Mouse (Mus musculus) limb, embryonic 12.5 days (tissue): ENCODE measurements at regions not wholly inside any gene's neighbourhood (a gene's known extent, or its start where the extent isn't known, plus 50 kb on each side); places are given as distances from the start of the nearest gene placed in this dataset.

ENCODE experiments used
- ATAC-seq: fragments of 200-750 bp; cut with Nextera tagmentation; 2 replicates; pipeline ENCODE4 v1.8.0; 2017; ENCODE audit warnings: low read depth, moderate TSS enrichment; ENCODE audit not compliant: insufficient number of reproducible peaks, insufficient read depth, low FRiP score, low TSS enrichment
- H3K27ac ChIP-seq: fragments of 300-500 bp; sonication (generic); 2 replicates; pipeline ENCODE4 v1.5.1; 2016; ENCODE audit warnings: mild to moderate bottlenecking, moderate library complexity
- H3K27me3 ChIP-seq: fragments of 300-500 bp; sonication (generic); 2 replicates; pipeline ENCODE4 v1.6.1; 2016; ENCODE audit warnings: mild to moderate bottlenecking, moderate library complexity
- H3K36me3 ChIP-seq: fragments of 300-500 bp; sonication (generic); 2 replicates; pipeline ENCODE4 v1.6.1; 2016; ENCODE audit warnings: mild to moderate bottlenecking, moderate library complexity
- H3K4me1 ChIP-seq: fragments of 300-500 bp; sonication (generic); replicated peaks from 2 replicates; pipeline ENCODE4 v1.6.1; 2016
- H3K4me2 ChIP-seq: fragments of 300-500 bp; sonication (generic); 2 replicates; pipeline ENCODE4 v1.6.1; 2016; ENCODE audit warnings: mild to moderate bottlenecking, moderate library complexity
- H3K4me3 ChIP-seq: fragments of 300-500 bp; sonication (generic); replicated peaks from 2 replicates; pipeline ENCODE4 v1.5.1; 2016; ENCODE audit warnings: mild to moderate bottlenecking
- H3K9ac ChIP-seq: fragments of 300-500 bp; sonication (generic); replicated peaks from 2 replicates; pipeline ENCODE4 v1.6.1; 2016; ENCODE audit warnings: mild to moderate bottlenecking, moderate library complexity
- H3K9me3 ChIP-seq: fragments of 300-500 bp; sonication (generic); 2 replicates; pipeline ENCODE4 v1.6.1; 2016; ENCODE audit warnings: mild to moderate bottlenecking, moderate library complexity
- WGBS: fragments of 180-500 bp; shearing (Covaris S2); methylation state at CpG from one replicate; pipeline ENCODE4 v1.1.7; 2016; 5-methylcytosine and 5-hydroxymethylcytosine counted together

DNA sequence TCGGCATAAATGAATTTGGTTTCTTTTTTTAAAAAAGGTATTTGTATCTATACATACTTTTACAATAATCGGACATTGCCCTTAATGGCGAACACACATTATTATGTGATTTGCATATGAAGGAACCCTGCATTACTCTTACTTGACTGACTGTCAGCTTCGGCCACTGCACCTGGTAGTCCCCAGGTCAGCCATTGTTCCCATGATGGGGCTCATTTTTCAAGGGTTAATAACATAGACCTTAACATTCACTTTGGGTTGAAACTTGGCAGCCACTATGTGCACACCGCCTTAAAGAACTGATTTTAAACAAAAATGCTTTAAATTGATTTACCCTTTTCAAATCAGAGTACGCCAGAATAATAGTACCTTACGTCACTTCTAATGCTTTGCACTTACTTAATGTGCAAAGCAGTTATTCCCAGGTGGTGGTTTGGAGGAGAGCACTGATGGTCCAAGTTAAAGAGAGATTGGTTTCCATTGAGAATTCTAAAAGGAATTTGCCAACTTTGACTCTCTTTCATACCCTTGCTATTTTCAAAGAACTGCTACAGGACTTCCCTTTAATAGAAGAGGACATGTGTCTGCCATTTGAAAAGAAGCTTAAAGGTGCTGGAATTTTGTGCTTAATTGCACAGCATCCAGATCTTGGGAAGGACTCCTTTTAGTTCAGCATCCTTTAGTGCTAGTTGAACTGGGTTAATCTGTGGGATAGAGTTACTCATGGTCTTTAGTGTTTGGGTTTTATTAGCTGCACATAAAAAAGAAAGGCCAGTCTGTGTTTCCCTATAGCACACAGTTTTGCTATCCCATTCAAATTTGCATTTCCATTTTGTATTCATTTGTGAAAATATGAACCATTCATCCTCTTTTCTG lies 95.0 kb upstream of the Pkn2 start:
- H3K36me3 ChIP-seq, result no peaks in the 10 kb centered on the region
- WGBS, result 87% methylated on average over 7 of the region's 7 CpGs
- no peaks in the 10 kb centered on the region for H3K27me3 ChIP-seq
- no peaks in the 10 kb centered on the region for H3K9me3 ChIP-seq
- H3K27ac ChIP-seq, result no peak overlapping the region
- ATAC-seq, result no peak
- no peaks in the 10 kb centered on the region for H3K4me1 ChIP-seq
- H3K4me3 ChIP-seq, result no peak overlapping the region
- no peak overlapping the region for H3K9ac ChIP-seq
- no peak overlapping the region for H3K4me2 ChIP-seq

DNA sequence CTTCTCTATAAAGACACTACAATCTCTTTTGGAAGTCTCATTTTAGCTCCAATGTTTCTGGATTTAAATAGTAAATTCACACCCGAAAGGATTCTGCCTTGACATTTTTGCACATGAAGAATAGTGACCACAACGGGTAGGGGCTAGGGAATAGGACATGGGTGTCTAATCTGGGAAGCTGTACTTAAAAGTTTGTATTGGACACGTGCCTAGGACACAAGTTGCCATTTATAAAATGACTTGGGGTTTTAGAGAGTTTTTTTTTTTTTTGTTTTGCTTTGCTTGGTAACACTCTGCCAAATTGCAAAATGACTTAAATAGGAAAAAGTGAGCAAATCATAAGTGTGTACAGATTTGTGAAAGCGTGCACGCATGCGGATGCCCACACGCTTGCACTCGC lies 93.8 kb upstream of the Pkn2 start:
- 90% methylated on average over 8 of the region's 8 CpGs for WGBS
- no peaks in the 10 kb centered on the region for H3K4me1 ChIP-seq
- H3K27me3 ChIP-seq, result no peaks in the 10 kb centered on the region
- no peaks in the 10 kb centered on the region for H3K36me3 ChIP-seq
- no peak overlapping the region for H3K27ac ChIP-seq
- no peaks in the 10 kb centered on the region for H3K9me3 ChIP-seq
- H3K4me2 ChIP-seq, result no peak overlapping the region
- ATAC-seq, result no peak
- no peak overlapping the region for H3K4me3 ChIP-seq
- no peak overlapping the region for H3K9ac ChIP-seq

DNA sequence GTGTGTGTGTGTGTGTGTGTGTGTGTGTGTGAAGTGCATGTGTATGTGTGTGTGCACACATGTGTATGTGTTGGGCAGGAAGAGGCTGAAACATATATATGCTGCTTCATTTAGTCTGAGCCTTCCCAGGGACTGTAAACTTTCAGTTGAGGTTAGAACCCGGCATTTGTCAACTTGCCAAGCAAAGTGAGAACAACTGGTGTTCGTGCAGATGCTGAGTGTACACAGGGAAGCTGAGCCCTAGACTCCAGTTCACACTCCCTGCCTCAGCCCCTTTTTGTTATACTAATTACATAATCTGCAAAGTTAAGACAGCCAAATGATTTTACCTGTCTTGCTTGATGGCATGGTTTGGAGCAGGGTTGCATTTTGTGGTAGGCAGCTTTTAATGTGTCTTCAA lies 87.7 kb upstream of the Pkn2 start:
- Histone ChIP-seq H3K27ac (no peak overlapping the region), H3K9ac (no peak overlapping the region), H3K36me3 (no peaks in the 10 kb centered on the region), H3K4me2 (no peak overlapping the region), H3K4me1 (no peaks in the 10 kb centered on the region), H3K27me3 (no peaks in the 10 kb centered on the region), H3K9me3 (no peaks in the 10 kb centered on the region), H3K4me3 (no peak overlapping the region)
- ATAC-seq, result no peak; the same call in 1 of the 2 replicates
- WGBS, result 66% methylated on average over 2 of the region's 2 CpGs

GRCm38 (mm10) chr3:142965604-142966003 lies 83.8 kb upstream of the Pkn2 start:
- Histone ChIP-seq H3K4me2 (no peak overlapping the region), H3K27ac (no peak overlapping the region), H3K4me3 (no peak overlapping the region), H3K36me3 (no peaks in the 10 kb centered on the region), H3K27me3 (no peaks in the 10 kb centered on the region), H3K4me1 (no peaks in the 10 kb centered on the region), H3K9me3 (no peaks in the 10 kb centered on the region), H3K9ac (no peak overlapping the region)
- ATAC-seq, result no peak
- 73% methylated on average over 4 of the region's 4 CpGs for WGBS

DNA sequence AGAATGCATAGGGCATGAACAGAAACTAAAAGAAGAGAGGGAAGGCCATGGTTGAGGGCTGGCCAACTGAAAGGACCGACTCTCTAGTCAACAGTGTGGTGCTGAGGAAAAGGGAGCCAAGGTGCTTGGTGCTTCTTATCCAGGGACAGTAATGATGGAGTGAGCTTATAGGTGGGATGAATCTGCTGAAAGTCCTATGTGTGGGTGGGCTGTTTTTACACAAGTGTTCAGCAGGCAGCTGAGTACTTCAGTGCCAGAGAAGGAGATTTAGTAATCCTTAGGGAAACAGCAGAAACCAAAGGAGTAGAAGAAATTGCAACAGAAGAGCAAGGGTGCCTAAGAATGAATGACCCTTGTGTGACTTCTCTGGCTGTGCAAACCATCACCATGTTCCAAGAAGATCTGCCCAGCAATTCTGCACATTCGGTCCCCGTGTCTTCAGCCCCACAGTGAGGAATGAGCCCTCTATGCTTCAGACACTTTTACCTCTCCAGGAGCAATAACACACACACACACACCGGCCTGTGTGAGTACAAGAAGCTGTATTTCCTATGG lies 82.1 kb upstream of the Pkn2 start:
- no peak for ATAC-seq
- H3K27me3 ChIP-seq, result no peaks in the 10 kb centered on the region
- no peak overlapping the region for H3K4me3 ChIP-seq
- no peaks in the 10 kb centered on the region for H3K4me1 ChIP-seq
- H3K4me2 ChIP-seq, result no peak overlapping the region
- 93% methylated on average over 4 of the region's 4 CpGs for WGBS
- H3K27ac ChIP-seq, result no peak overlapping the region
- H3K9me3 ChIP-seq, result no peaks in the 10 kb centered on the region
- no peaks in the 10 kb centered on the region for H3K36me3 ChIP-seq
- H3K9ac ChIP-seq, result no peak overlapping the region

DNA sequence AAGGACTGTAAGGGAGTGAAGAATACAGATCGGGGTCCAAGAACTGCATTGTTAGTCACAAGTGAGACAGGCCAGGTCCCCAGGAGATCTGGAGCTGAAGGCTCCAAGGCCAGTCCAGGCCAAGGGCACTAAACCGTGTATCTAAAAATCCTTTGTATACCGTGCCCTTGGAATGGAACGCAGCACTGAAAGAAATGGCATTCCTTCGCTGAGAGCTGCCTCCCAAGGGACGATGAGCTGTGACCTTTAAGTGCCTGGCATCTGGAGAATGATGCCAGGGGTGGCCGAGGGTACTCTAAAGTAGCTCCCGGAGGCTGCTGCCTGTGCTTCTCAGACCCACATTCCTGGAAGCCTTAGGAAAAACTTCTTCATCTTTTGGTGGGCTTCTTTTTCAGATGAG lies 76.0 kb upstream of the Pkn2 start:
- no peaks in the 10 kb centered on the region for H3K4me1 ChIP-seq
- no peak overlapping the region for H3K4me3 ChIP-seq
- ATAC-seq, result no peak
- no peaks in the 10 kb centered on the region for H3K27me3 ChIP-seq
- H3K36me3 ChIP-seq, result no peaks in the 10 kb centered on the region
- no peaks in the 10 kb centered on the region for H3K9me3 ChIP-seq
- no peak overlapping the region for H3K4me2 ChIP-seq
- 84% methylated on average over 8 of the region's 8 CpGs for WGBS
- H3K27ac ChIP-seq, result no peak overlapping the region
- H3K9ac ChIP-seq, result no peak overlapping the region

GRCm38 (mm10) chr3:142948771-142949170 lies 67.0 kb upstream of the Pkn2 start:
- WGBS, result 36% methylated on average over 7 of the region's 7 CpGs
- Histone ChIP-seq H3K9me3 (no peaks in the 10 kb centered on the region), H3K36me3 (no peaks in the 10 kb centered on the region), H3K27ac (no peak overlapping the region), H3K4me1 (no peaks in the 10 kb centered on the region), H3K4me3 (no peak overlapping the region), H3K27me3 (no peaks in the 10 kb centered on the region), H3K9ac (no peak overlapping the region), H3K4me2 (no peak overlapping the region)
- no peak for ATAC-seq

DNA sequence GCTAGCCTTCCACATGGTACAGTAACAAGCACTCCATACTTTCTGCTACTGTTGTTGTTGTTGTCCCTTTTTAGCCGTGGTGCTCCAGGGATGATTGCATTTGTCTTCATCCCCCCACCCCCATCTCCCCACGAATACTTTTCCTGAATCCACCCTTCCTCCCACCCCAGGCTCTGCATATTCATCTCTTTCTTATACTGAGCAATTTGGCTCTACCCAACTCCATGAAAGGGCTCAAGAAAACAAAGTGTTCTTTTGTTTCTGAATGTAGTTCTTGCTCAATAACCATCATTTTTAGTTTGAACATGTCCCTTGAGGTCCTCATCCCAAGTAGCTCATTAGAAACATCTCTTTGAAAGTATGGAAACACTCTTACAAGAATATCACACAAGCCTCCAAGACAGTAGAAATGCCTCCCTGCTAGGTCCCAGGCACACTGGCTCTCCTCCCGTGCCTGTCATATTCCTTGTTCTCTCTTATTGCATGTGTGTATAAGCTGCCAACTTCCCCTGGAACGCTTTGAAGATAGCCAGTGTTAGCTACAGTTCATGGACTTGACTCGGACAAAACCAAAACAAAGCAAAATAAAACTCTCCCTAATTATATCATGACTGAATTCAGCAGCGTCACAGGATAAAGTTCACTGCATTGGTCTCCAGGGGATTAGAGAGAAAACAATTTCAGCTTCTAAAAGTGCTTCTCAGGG lies 59.7 kb upstream of the Pkn2 start:
- 64% methylated on average over 6 of the region's 6 CpGs for WGBS
- ATAC-seq, result no peak
- H3K4me2 ChIP-seq, result no peak overlapping the region
- no peaks in the 10 kb centered on the region for H3K9me3 ChIP-seq
- no peaks in the 10 kb centered on the region for H3K36me3 ChIP-seq
- no peak overlapping the region; the same call in 1 of the 2 replicates for H3K27ac ChIP-seq
- H3K9ac ChIP-seq, result no peak overlapping the region
- no peak overlapping the region for H3K4me3 ChIP-seq
- peaks cover 4% of the 10 kb centered on the region; the same call in 1 of the 2 replicates for H3K4me1 ChIP-seq
- H3K27me3 ChIP-seq, result no peaks in the 10 kb centered on the region

DNA sequence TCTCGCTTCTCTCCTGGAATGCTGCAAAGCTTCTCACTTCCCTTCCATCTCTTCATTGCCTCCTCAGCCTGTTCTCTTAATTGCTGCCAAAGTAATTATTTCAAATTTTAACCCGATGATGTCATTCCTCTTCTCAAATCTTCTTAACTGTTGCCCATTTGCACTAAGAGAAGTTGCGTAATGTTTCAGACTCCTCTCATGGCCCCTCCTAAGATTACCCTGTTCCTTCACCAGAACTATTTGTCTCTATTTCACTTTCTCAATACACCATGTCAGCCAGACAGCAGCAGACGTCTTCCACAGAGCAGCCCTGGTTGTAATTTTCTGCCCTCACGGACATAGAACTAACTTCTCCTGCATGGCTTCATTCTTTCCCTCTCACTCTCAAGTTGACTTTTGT lies 59.1 kb upstream of the Pkn2 start:
- no peak overlapping the region for H3K4me3 ChIP-seq
- ATAC-seq, result no peak
- no peak overlapping the region for H3K4me2 ChIP-seq
- no peak overlapping the region; the same call in 1 of the 2 replicates for H3K27ac ChIP-seq
- H3K9me3 ChIP-seq, result no peaks in the 10 kb centered on the region
- H3K9ac ChIP-seq, result no peak overlapping the region
- no peaks in the 10 kb centered on the region for H3K36me3 ChIP-seq
- 85% methylated on average over 5 of the region's 5 CpGs for WGBS
- peaks cover 4% of the 10 kb centered on the region; the same call in 1 of the 2 replicates for H3K4me1 ChIP-seq
- H3K27me3 ChIP-seq, result no peaks in the 10 kb centered on the region

- Histone ChIP-seq H3K4me1 (peaks cover 4% of the 10 kb centered on the region; the same call in 1 of the 2 replicates), H3K9me3 (no peaks in the 10 kb centered on the region), H3K4me2 (no peak overlapping the region), H3K27ac (no peak overlapping the region), H3K9ac (no peak overlapping the region), H3K4me3 (no peak overlapping the region), H3K36me3 (no peaks in the 10 kb centered on the region), H3K27me3 (no peaks in the 10 kb centered on the region)
- ATAC-seq, result no peak
- WGBS, result 82% methylated on average over 1 of the region's 1 CpGs
These were observed 58.0 kb upstream of the Pkn2 start for GRCm38 (mm10) chr3:142939773-142940172.

GRCm38 (mm10) chr3:142935949-142936348 lies 54.1 kb upstream of the Pkn2 start:
- Histone ChIP-seq H3K36me3 (no peaks in the 10 kb centered on the region), H3K4me3 (no peak overlapping the region), H3K27me3 (no peaks in the 10 kb centered on the region), H3K9ac (no peak overlapping the region), H3K27ac (no peak overlapping the region), H3K4me1 (no peaks in the 10 kb centered on the region), H3K9me3 (no peaks in the 10 kb centered on the region), H3K4me2 (no peak overlapping the region)
- WGBS, result 83% methylated on average over 5 of the region's 5 CpGs
- ATAC-seq, result no peak
